Mouse (Mus musculus): ENCODE measurements at regions not wholly inside any gene's neighbourhood (a gene's known extent, or its start where the extent isn't known, plus 50 kb on each side); places are given as distances from the start of the nearest gene placed in this dataset.

- DNase-seq, result no peak
Measured at GRCm38 (mm10) chr16:5537286-5538204, 281.8 kb upstream of the Eef2kmt start.

- DNase-seq, result no peak
Measured at GRCm38 (mm10) chr16:5536515-5536972, 280.8 kb upstream of the Eef2kmt start.

- DNase-seq, result no peak
Measured at GRCm38 (mm10) chr16:5535414-5535813, 279.6 kb upstream of the Eef2kmt start.

- no peak for DNase-seq
Measured at GRCm38 (mm10) chr16:5534862-5535261, 279.1 kb upstream of the Eef2kmt start.

GRCm38 (mm10) chr16:5534385-5534784, 278.6 kb upstream of the Eef2kmt start:
- DNase-seq, result no peak

- DNase-seq, result no peak
Measured at GRCm38 (mm10) chr16:5532281-5532680, 276.5 kb upstream of the Eef2kmt start.

GRCm38 (mm10) chr16:5529823-5530222, 274.0 kb upstream of the Eef2kmt start:
- DNase-seq, result no peak

- DNase-seq, result no peak
Measured at GRCm38 (mm10) chr16:5527936-5528335, 272.2 kb upstream of the Eef2kmt start.

GRCm38 (mm10) chr16:5524375-5524774, 268.6 kb upstream of the Eef2kmt start:
- no peak for DNase-seq

- DNase-seq, result no peak
Measured at GRCm38 (mm10) chr16:5523402-5524021, 267.7 kb upstream of the Eef2kmt start.

GRCm38 (mm10) chr16:5517746-5518145, 262.0 kb upstream of the Eef2kmt start:
- no peak for DNase-seq

- DNase-seq, result no peak
Measured at GRCm38 (mm10) chr16:5515867-5516266, 260.1 kb upstream of the Eef2kmt start.

- no peak for DNase-seq
Measured at GRCm38 (mm10) chr16:5507261-5507660, 251.5 kb upstream of the Eef2kmt start.

GRCm38 (mm10) chr16:5501961-5502360, 246.2 kb upstream of the Eef2kmt start:
- no peak for DNase-seq

- DNase-seq, result no peak
Measured at GRCm38 (mm10) chr16:5496051-5496685, 240.4 kb upstream of the Eef2kmt start.

GRCm38 (mm10) chr16:5493352-5493751, 237.6 kb upstream of the Eef2kmt start:
- DNase-seq, result no peak

GRCm38 (mm10) chr16:5487259-5487658, 231.5 kb upstream of the Eef2kmt start:
- no peak for DNase-seq

GRCm38 (mm10) chr16:5483337-5483736, 227.6 kb upstream of the Eef2kmt start:
- no peak for DNase-seq

- DNase-seq, result no peak
Measured at GRCm38 (mm10) chr16:5480148-5480547, 224.4 kb upstream of the Eef2kmt start.

- DNase-seq, result no peak
Measured at GRCm38 (mm10) chr16:5478970-5479369, 223.2 kb upstream of the Eef2kmt start.

- peak; percentile 23 to 47 for DNase-seq
Measured at GRCm38 (mm10) chr16:5471321-5471720, 215.5 kb upstream of the Eef2kmt start.

- DNase-seq, result peak; percentile 9 to 60
Measured at GRCm38 (mm10) chr16:5467587-5467986, 211.8 kb upstream of the Eef2kmt start.

GRCm38 (mm10) chr16:5466760-5467159, 211.0 kb upstream of the Eef2kmt start:
- no peak for DNase-seq
